Mouse (Mus musculus) gastrocnemius, postnatal 25 days (tissue): Measurements from ENCODE around the gene Uhrf1. TPM values are rescaled to one million over a fixed set of nuclear protein-coding genes. Genes with fewer than 3 reads are reported as not detected.

ENCODE experiments used
- DNase-seq: peaks from one replicate; pipeline ENCODE4 v3.0.0; 2022
- total RNA-seq, 2 experiments: library from RNA; stranded (reverse); gene quantifications; 1 replicate in 1 of 2; 2 replicates in 1 of 2; pipeline ENCODE4 v1.2.3; 2021

Uhrf1 gene
- total RNA-seq, 2 experiments from 2014 or later, result 2.6 to 2.7 TPM

DNA sequence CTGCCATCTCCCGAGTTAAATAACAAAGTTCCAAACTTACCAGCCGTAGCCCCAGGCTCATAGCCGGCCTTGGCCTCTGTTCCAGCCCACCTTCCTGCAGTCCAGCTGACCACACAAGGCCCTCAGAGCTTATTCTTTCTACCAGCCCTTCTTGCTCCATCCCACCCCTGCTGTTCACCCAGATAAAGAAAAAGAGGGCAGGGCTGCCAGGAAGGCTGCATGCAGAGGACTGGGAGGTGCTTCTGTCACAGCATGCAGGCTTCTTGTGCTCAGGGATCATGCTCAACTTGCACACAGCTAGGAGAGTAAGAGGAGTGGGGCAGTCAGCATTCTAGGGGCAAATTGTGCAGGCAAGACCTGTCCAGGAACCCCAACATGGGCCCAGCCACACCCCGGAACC lies 45.0 kb downstream of the Uhrf1 start:
- no peak for DNase-seq

DNA sequence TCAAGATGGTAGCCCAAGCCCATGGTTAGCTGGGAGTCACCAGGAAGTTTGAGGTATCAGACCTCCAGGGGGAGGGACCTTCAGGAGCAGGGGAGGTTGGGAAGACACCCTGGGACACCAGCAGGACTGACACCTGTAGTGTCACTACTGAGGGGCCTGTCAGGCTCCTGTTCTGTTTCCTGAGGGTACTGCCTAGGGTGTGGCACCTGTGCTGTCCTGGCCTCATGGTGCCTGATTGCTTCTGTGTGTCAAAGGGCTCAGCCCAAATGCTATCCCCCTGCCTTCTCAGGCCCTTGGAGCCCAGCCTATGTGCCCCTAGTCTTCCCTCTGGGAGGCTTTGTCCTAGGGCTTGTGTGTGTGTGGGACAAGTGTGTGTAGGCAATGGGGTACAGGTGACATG lies 45.5 kb downstream of the Uhrf1 start:
- DNase-seq, result no peak

DNA sequence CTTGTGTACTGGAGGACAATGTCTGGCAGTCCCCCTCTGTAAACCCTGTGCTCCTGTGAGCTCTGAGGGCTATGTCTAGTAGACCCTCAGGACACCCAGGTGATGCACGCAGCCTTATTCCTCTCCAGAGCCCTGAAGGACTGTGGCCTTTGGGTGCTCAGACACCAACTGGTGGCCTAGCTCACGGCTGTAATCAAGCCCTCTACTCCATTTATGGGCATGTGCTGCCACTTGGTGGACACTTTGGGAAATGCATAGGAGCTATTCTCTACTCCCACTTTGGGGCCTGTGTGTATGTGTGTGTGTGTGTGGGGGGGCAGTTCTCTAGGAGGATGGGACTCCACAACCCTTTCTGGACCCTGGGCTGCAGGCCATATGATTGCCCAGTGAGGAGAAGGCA lies 47.6 kb downstream of the Uhrf1 start:
- peak; percentile 65 for DNase-seq

- DNase-seq, result peak; percentile 49
Observed at GRCm38 (mm10) chr17:56356921-56357885, 54.1 kb downstream of the Uhrf1 start.

GRCm38 (mm10) chr17:56359183-56359725 lies 56.1 kb downstream of the Uhrf1 start:
- no peak for DNase-seq

DNA sequence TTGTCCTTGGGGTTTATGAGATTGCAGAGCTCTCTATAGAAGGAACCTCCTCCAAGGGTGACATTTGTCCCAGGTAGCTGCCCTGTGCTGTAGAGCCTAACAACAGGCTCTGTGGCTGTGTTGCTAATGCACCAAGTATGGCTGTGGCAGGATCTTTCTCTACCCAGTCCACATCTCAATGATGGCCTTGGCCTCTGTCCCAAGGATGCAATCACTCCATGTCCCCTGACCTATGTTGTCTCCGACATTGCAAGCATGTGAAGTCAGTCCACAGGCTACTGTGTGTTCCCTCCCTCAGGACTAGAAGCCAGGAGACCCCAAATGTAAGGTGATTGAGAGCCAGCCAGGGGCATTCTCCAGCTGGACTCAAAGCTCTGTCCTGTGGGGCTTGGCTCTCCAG lies 56.7 kb downstream of the Uhrf1 start:
- DNase-seq, result no peak

- no peak for DNase-seq
Observed at GRCm38 (mm10) chr17:56360451-56360850, 57.3 kb downstream of the Uhrf1 start.

DNA sequence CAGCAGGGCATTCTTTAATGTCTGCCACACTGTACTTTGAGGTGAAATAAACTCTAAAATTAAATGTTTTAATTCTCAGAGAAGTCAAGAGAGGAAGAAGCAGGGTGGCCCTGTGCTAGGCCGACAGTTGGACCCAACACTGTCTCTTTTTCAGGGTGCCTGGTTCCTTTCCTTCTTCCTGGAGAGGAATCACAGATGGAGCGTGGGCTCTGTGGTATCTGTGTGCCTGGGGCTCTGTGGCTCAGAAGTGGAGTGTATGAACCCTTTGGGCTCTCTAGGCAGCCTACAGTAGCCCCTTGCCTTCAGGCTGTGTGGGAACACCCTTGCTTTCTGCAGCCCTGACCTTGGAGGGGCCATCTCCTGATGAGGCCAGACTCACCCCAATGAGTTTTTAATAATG lies 58.4 kb downstream of the Uhrf1 start:
- no peak for DNase-seq

DNA sequence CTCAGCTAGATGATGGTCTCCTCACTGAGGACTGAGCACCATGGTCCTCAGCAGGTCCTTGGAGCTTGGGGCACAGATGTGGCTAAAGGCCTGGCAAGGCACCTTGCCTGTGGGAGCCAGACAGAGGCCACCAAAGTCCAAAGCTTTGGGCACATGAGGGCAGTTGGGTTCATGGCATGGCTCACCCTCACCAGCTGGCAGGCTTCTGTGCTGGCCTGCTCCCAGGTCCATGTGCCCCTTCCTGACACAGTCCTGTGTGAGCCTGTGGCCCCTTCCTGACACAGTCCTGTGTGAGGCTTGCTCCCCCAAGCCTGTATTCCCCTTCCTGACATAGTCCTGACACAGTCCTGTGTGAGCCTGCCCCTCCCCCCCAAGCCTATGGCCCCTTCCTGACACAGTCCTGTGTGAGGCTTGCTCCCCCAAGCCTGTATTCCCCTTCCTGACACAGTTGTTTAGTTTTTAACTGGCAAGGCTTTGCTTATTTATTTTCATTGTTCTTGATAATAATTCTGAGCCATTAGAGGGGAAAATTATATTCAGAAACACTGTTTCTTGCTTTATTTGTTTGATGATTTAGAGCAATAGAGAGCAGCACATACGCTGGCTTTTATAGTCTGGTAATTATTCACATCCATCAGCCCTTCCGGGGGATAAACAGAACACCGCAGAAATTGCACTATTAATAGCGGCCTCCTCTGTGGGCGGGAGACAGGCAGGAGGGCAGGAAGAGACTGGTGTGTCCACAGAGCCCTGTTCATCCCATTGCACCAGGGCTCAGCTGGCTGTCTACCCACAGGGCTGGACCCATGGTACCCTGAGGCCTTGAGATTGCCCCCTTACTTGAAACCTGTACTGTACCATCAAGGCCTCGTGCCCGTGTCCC lies 62.9 kb downstream of the Uhrf1 start:
- no peak for DNase-seq

- no peak for DNase-seq
Observed at GRCm38 (mm10) chr17:56368291-56368790, 65.2 kb downstream of the Uhrf1 start.

DNA sequence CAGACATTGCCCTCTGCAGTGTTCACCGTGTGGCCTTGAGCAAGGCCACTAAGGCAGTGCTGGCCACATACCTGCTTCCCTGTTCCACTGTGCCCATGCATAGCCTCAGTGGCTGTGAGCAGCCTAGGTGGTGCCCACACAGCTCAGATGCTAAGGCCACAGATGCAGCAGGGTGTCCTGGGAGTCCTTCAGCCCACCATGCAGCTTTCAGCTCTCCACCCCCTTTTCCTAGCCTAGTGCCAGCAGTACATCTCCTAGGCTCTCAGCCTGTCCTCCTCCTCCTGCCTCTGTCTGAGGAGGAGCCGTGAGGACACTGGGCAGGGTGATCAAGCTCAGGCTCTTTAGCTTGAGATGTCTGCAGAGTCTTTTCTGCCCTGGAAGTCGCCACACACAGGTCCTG lies 67.0 kb downstream of the Uhrf1 start:
- no peak for DNase-seq

DNA sequence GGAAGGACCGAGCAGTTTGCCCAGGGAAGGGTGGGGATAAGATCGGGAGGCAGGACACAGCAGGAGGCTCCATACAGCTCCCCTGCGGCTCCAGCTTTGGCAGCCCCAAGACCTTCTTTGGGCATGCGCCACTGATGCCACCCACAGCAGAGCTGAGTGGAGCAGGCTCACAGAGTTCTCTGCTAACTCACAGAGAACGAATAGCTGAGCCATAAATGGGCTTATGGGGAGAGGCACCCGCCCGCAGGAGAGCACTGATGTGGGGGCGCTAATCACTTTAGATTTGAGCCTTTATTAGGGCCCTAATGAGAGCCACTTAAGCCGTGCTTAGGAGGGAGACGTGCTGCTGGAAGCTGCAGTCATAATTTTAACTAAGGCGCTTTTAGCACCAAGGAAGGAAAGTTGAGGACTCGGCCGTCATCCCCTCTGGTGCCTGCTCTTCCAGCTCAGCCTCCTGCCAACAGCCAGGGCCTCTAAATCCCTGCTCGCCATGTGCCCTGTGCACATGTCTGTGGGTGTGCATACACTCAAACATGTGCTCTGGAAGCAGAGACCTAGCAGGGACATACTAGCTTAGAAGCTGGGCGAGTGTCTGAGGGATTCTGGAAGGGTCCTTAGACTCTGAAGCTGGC lies 68.0 kb downstream of the Uhrf1 start:
- DNase-seq, result no peak

DNA sequence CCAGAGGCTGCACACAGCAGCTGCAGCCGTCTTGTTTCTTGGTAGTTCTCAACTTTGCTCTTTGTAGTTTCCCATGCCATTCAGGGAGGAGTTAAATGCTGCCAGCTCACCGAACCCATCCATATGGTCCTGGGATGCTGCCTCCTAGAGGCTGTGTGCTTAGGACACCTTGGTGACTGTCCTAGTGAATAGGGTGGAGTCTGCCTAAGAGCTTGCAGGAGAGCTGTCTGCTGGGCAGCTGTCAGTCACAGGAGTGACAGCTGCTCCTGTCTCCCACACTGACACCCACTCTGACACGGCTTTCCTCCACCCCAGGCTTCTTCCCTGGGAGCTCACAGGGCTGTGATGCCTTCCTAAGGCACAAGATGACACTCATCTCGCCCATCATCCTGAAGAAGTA lies 69.0 kb downstream of the Uhrf1 start:
- DNase-seq, result no peak

Other genes with a start within 250 kb of the Uhrf1 start
- 10 to 100 TPM; 42.7 to 46.1 TPM for gene Ubxn6, start 228.3 kb upstream of the Uhrf1 start, total RNA-seq
- 10 to 100 TPM; 21.5 to 24.2 TPM for gene Hdgfl2, start 223.7 kb upstream of the Uhrf1 start, total RNA-seq
- 100 to 1,000 TPM; 177 to 234 TPM for gene Plin4, start 193.5 kb upstream of the Uhrf1 start, total RNA-seq
- 10 to 100 TPM; 27.7 to 29.0 TPM for gene Plin5, start 185.7 kb upstream of the Uhrf1 start, total RNA-seq
- 10 to 100 TPM; 13.4 to 24.9 TPM for gene Lrg1, start 181.3 kb upstream of the Uhrf1 start, total RNA-seq
- 1 to 10 TPM; 1.9 to 4.2 TPM for gene Sema6b, start 163.0 kb upstream of the Uhrf1 start, total RNA-seq
- gene Tnfaip8l1, start 140.8 kb upstream of the Uhrf1 start, total RNA-seq, result under 1 TPM; 0.64 to 0.78 TPM
- gene Mydgf, start 119.4 kb upstream of the Uhrf1 start, total RNA-seq, result 10 to 100 TPM; 20.3 to 21.7 TPM
- gene Dpp9, start 84.4 kb upstream of the Uhrf1 start, total RNA-seq, result 10 to 100 TPM; 27.1 to 31.8 TPM
- 100 to 1,000 TPM; 133 to 135 TPM for gene Fem1a, start 46.5 kb upstream of the Uhrf1 start, total RNA-seq
- gene Ticam1, start 26.5 kb upstream of the Uhrf1 start, total RNA-seq, result 1 to 10 TPM; 2.8 to 3.0 TPM
- gene Plin3, start 10.4 kb upstream of the Uhrf1 start, total RNA-seq, result 10 to 100 TPM; 35.3 to 39.1 TPM
- gene Arrdc5, start 3.0 kb upstream of the Uhrf1 start, total RNA-seq, result not detected
- 10 to 100 TPM; 21.5 to 22.6 TPM for gene Kdm4b, start 22.7 kb downstream of the Uhrf1 start, total RNA-seq
- 10 to 100 TPM; 37.7 to 39.6 TPM for gene Ptprs, start 173.2 kb downstream of the Uhrf1 start, total RNA-seq
- not detected for gene Znrf4, start 209.1 kb downstream of the Uhrf1 start, total RNA-seq